Mouse (Mus musculus) heart, postnatal 10 days (tissue): ENCODE measurements at regions not wholly inside any gene's neighbourhood (a gene's known extent, or its start where the extent isn't known, plus 50 kb on each side); places are given as distances from the start of the nearest gene placed in this dataset.

ENCODE experiments used
- DNase-seq, 2 experiments: peaks; one replicate each; pipeline ENCODE4 v3.0.0; 2021
- intact Hi-C: fragments of 180-260 bp; cut with DNase I; formaldehyde crosslinking; loops from one replicate; pipeline ENCODE4 v1.15.1; 2025

GRCm38 (mm10) chrX:10984894-10985293 lies 270.1 kb downstream of the Mid1ip1 start:
- DNase-seq, result no peak
- intact Hi-C loops, result no loop called here

GRCm38 (mm10) chrX:10991871-10992210 lies 277.0 kb downstream of the Mid1ip1 start:
- intact Hi-C loops, result no loop called here
- peak in 1 of 2 experiments; percentile 2 for DNase-seq

GRCm38 (mm10) chrX:10992211-10993004 lies 277.6 kb downstream of the Mid1ip1 start:
- peak; percentile 29 to 35 for DNase-seq
- intact Hi-C loops, result no loop called here

GRCm38 (mm10) chrX:10993005-10993377 lies 278.2 kb downstream of the Mid1ip1 start:
- peak; percentile 15 to 33 for DNase-seq
- intact Hi-C loops, result no loop called here

GRCm38 (mm10) chrX:10994910-10995309 lies 280.1 kb downstream of the Mid1ip1 start:
- DNase-seq, result no peak
- intact Hi-C loops, result no loop called here

- intact Hi-C loops, result no loop called here
- no peak for DNase-seq
These were observed 286.4 kb downstream of the Mid1ip1 start for GRCm38 (mm10) chrX:11001180-11001579.

- no peak for DNase-seq
- intact Hi-C loops, result no loop called here
These were observed 259.8 kb upstream of the H2al1a start for GRCm38 (mm10) chrX:11039278-11039677.

- intact Hi-C loops, result no loop called here
These were observed 252.3 kb upstream of the H2al1a start for GRCm38 (mm10) chrX:11046769-11047168.

GRCm38 (mm10) chrX:11082171-11082570 lies 216.9 kb upstream of the H2al1a start:
- intact Hi-C loops, result no loop called here
- DNase-seq, result no peak

More at GRCm38 (mm10) chrX:11046769-11047168, 252.3 kb upstream of the H2al1a start:
- no peak for DNase-seq

GRCm38 (mm10) chrX:11082845-11083244 lies 216.2 kb upstream of the H2al1a start:
- intact Hi-C loops, result no loop called here
- DNase-seq, result no peak

GRCm38 (mm10) chrX:11086257-11087072 lies 212.6 kb upstream of the H2al1a start:
- DNase-seq, result no peak
- intact Hi-C loops, result loop anchor here (5.0 kb wide), 1 partner anchor 374 kb away; no protein-coding TSS in a partner anchor

GRCm38 (mm10) chrX:11087913-11088312 lies 211.1 kb upstream of the H2al1a start:
- peak; percentile 37 to 54 for DNase-seq
- intact Hi-C loops, result loop anchor here (5.0 kb wide), 1 partner anchor 376 kb away; no protein-coding TSS in a partner anchor

GRCm38 (mm10) chrX:11088506-11088905 lies 210.6 kb upstream of the H2al1a start:
- no peak for DNase-seq
- intact Hi-C loops, result loop anchor here (5.0 kb wide), 1 partner anchor 376 kb away; no protein-coding TSS in a partner anchor

- peak; percentile 35 to 62 for DNase-seq
- intact Hi-C loops, result loop anchor here (10.0 kb wide), 1 partner anchor 436 kb away; no protein-coding TSS in a partner anchor
These were observed 208.6 kb upstream of the H2al1a start for GRCm38 (mm10) chrX:11090432-11090831.

- intact Hi-C loops, result loop anchor here (10.0 kb wide), 1 partner anchor 443 kb away; no protein-coding TSS in a partner anchor
- DNase-seq, result no peak
These were observed 201.3 kb upstream of the H2al1a start for GRCm38 (mm10) chrX:11097581-11098254.

GRCm38 (mm10) chrX:11098366-11098765 lies 200.7 kb upstream of the H2al1a start:
- DNase-seq, result no peak
- intact Hi-C loops, result loop anchor here (10.0 kb wide), 1 partner anchor 444 kb away; no protein-coding TSS in a partner anchor

GRCm38 (mm10) chrX:11099146-11100087 lies 199.6 kb upstream of the H2al1a start:
- intact Hi-C loops, result loop anchor here (10.0 kb wide), 1 partner anchor 445 kb away; no protein-coding TSS in a partner anchor
- no peak for DNase-seq

GRCm38 (mm10) chrX:11100935-11101334 lies 198.1 kb upstream of the H2al1a start:
- DNase-seq, result peak; percentile 17 to 20
- intact Hi-C loops, result no loop called here

GRCm38 (mm10) chrX:11131253-11131652 lies 167.8 kb upstream of the H2al1a start:
- no peak for DNase-seq
- intact Hi-C loops, result no loop called here

- intact Hi-C loops, result no loop called here
- DNase-seq, result peak; percentile 59
These were observed 159.1 kb upstream of the H2al1a start for GRCm38 (mm10) chrX:11139971-11140421.
